Mouse (Mus musculus) liver, embryonic 12.5 days (tissue): ENCODE measurements at regions not wholly inside any gene's neighbourhood (a gene's known extent, or its start where the extent isn't known, plus 50 kb on each side); places are given as distances from the start of the nearest gene placed in this dataset.

Experiments
- ATAC-seq: fragments of 200-750 bp; cut with Nextera tagmentation; 2 replicates; pipeline ENCODE4 v1.8.0; 2017; ENCODE audit warnings: moderate number of reproducible peaks, mild to moderate bottlenecking, moderate library complexity
- H3K27ac ChIP-seq: fragments of 300-500 bp; sonication (generic); 2 replicates; pipeline ENCODE4 v1.5.1; 2016; ENCODE audit warnings: mild to moderate bottlenecking
- H3K27me3 ChIP-seq: fragments of 300-500 bp; sonication (generic); replicated peaks from 2 replicates; pipeline ENCODE4 v1.6.1; 2016; ENCODE audit warnings: mild to moderate bottlenecking, moderate library complexity
- H3K36me3 ChIP-seq: fragments of 300-500 bp; sonication (generic); 2 replicates; pipeline ENCODE4 v1.6.1; 2016; ENCODE audit warnings: mild to moderate bottlenecking, moderate library complexity
- H3K4me1 ChIP-seq: fragments of 300-500 bp; sonication (generic); 2 replicates; pipeline ENCODE4 v1.6.1; 2016
- H3K4me2 ChIP-seq: fragments of 300-500 bp; sonication (generic); 2 replicates; pipeline ENCODE4 v1.6.1; 2016; ENCODE audit warnings: mild to moderate bottlenecking, moderate library complexity
- H3K4me3 ChIP-seq: fragments of 300-500 bp; sonication (generic); 2 replicates; pipeline ENCODE4 v1.5.1; 2016; ENCODE audit warnings: mild to moderate bottlenecking, moderate library complexity
- H3K9ac ChIP-seq: fragments of 300-500 bp; sonication (generic); 2 replicates; pipeline ENCODE4 v1.6.1; 2016; ENCODE audit warnings: mild to moderate bottlenecking, moderate library complexity
- H3K9me3 ChIP-seq: fragments of 300-500 bp; sonication (generic); replicated peaks from 2 replicates; pipeline ENCODE4 v1.6.1; 2016; ENCODE audit warnings: mild to moderate bottlenecking, moderate library complexity
- WGBS: fragments of 180-500 bp; shearing (Covaris S2); methylation state at CpG from one replicate; pipeline ENCODE4 v1.1.7; 2016; ENCODE audit not compliant: insufficient replicate concordance; 5-methylcytosine and 5-hydroxymethylcytosine counted together

- no peak overlapping the region for H3K4me3 ChIP-seq
- H3K4me1 ChIP-seq = no peaks in the 10 kb centered on the region
- no peaks in the 10 kb centered on the region for H3K9me3 ChIP-seq
- H3K9ac ChIP-seq = no peak overlapping the region
- 55% methylated on average over 3 of the region's 3 CpGs for WGBS
- H3K27me3 ChIP-seq = no peaks in the 10 kb centered on the region
- no peak for ATAC-seq
- no peaks in the 10 kb centered on the region for H3K36me3 ChIP-seq
- H3K4me2 ChIP-seq = no peak overlapping the region
- no peak overlapping the region for H3K27ac ChIP-seq
Observed at GRCm38 (mm10) chr1:10771793-10772192, 642.1 kb upstream of the A830018L16Rik start.

- H3K27me3 ChIP-seq = no peaks in the 10 kb centered on the region
- WGBS = 59% methylated on average over 6 of the region's 6 CpGs
- H3K9ac ChIP-seq = no peak overlapping the region
- no peak overlapping the region for H3K27ac ChIP-seq
- ATAC-seq = no peak
- H3K4me1 ChIP-seq = no peaks in the 10 kb centered on the region
- H3K36me3 ChIP-seq = no peaks in the 10 kb centered on the region
- H3K4me2 ChIP-seq = no peak overlapping the region
- no peaks in the 10 kb centered on the region for H3K9me3 ChIP-seq
- no peak overlapping the region for H3K4me3 ChIP-seq
Observed at GRCm38 (mm10) chr1:10794074-10794783, 619.7 kb upstream of the A830018L16Rik start.

GRCm38 (mm10) chr1:10835653-10836415 lies 578.1 kb upstream of the A830018L16Rik start:
- Histone ChIP-seq H3K9me3 (no peaks in the 10 kb centered on the region), H3K27me3 (no peaks in the 10 kb centered on the region), H3K27ac (no peak overlapping the region), H3K4me2 (no peak overlapping the region), H3K36me3 (no peaks in the 10 kb centered on the region), H3K4me3 (no peak overlapping the region), H3K4me1 (no peaks in the 10 kb centered on the region), H3K9ac (no peak overlapping the region)
- WGBS = 62% methylated on average over 6 of the region's 6 CpGs
- no peak for ATAC-seq

DNA sequence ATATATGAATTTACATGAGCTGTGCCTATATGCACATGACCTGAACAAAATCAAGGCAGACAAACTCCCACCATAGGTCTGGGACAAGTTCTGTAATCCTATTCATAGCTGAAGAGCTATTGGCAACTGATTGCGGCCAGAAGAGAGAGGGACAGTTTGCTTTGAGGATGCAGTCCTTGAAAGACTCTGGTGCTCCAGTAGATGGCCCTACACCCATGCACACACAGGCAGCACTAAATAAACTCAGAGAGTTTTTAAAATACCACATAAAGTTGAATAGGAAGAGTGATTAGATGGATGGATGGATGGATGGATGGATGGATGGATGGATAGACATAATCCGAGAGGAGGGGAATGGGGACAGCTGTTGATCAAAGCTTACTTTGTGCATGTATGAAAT lies 576.7 kb upstream of the A830018L16Rik start:
- no peaks in the 10 kb centered on the region for H3K4me1 ChIP-seq
- no peak overlapping the region for H3K4me3 ChIP-seq
- WGBS = 77% methylated on average over 2 of the region's 2 CpGs

GRCm38 (mm10) chr1:10852934-10853333 lies 561.0 kb upstream of the A830018L16Rik start:
- WGBS = 63% methylated on average over 2 of the region's 2 CpGs
- Histone ChIP-seq H3K4me1 (no peaks in the 10 kb centered on the region), H3K9ac (no peak overlapping the region), H3K4me3 (no peak overlapping the region), H3K9me3 (no peaks in the 10 kb centered on the region), H3K4me2 (no peak overlapping the region), H3K27me3 (no peaks in the 10 kb centered on the region), H3K27ac (no peak overlapping the region), H3K36me3 (no peaks in the 10 kb centered on the region)
- ATAC-seq = no peak

More for the DNA sequence above, 576.7 kb upstream of the A830018L16Rik start:
- no peaks in the 10 kb centered on the region for H3K36me3 ChIP-seq
- no peaks in the 10 kb centered on the region for H3K9me3 ChIP-seq
- H3K27ac ChIP-seq = no peak overlapping the region
- H3K9ac ChIP-seq = no peak overlapping the region
- ATAC-seq = no peak
- no peaks in the 10 kb centered on the region for H3K27me3 ChIP-seq
- no peak overlapping the region for H3K4me2 ChIP-seq

GRCm38 (mm10) chr1:10854495-10854894 lies 559.4 kb upstream of the A830018L16Rik start:
- Histone ChIP-seq H3K4me3 (no peak overlapping the region), H3K9me3 (no peaks in the 10 kb centered on the region), H3K4me1 (no peaks in the 10 kb centered on the region), H3K4me2 (no peak overlapping the region), H3K27me3 (no peaks in the 10 kb centered on the region), H3K36me3 (no peaks in the 10 kb centered on the region), H3K27ac (no peak overlapping the region), H3K9ac (no peak overlapping the region)
- no peak for ATAC-seq
- 26% methylated on average over 1 of the region's 1 CpGs for WGBS

DNA sequence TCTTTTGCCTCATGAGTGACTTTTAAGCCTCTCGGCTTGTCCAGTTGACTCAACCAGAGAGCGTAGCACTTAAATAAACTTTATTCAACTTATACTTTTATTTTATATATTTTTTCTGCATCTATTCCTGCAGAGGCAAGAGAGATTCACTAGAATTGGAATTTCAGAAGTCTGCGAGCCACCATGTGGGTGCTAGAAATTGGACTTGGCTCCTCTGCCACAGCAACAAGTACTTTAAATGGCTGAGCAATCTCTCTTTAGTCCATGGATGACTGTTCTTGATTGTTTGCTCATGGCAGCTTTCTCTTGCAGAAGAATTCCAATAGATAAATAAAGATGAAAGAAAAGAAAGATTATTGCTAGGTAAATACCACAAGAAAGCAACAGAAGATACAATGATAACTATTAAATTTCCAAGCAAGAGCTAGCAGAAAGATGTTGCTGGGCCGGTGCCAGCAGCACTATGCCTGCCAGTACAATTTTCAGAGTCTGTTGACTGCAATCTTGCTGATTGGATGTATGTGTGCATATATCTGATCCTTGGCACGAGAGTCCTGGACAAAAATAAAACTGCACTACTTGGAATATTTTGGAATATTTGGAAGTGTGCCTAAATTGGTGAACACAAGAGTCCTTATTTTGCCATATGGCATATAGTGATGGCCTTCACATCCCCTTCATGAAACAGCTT lies 542.6 kb upstream of the A830018L16Rik start:
- no peak overlapping the region for H3K9ac ChIP-seq
- no peaks in the 10 kb centered on the region for H3K27me3 ChIP-seq
- no peak overlapping the region for H3K4me3 ChIP-seq
- ATAC-seq = no peak
- H3K36me3 ChIP-seq = no peaks in the 10 kb centered on the region
- 72% methylated on average over 5 of the region's 5 CpGs for WGBS
- H3K4me1 ChIP-seq = no peaks in the 10 kb centered on the region
- H3K4me2 ChIP-seq = no peak overlapping the region
- no peak overlapping the region for H3K27ac ChIP-seq
- H3K9me3 ChIP-seq = no peaks in the 10 kb centered on the region

DNA sequence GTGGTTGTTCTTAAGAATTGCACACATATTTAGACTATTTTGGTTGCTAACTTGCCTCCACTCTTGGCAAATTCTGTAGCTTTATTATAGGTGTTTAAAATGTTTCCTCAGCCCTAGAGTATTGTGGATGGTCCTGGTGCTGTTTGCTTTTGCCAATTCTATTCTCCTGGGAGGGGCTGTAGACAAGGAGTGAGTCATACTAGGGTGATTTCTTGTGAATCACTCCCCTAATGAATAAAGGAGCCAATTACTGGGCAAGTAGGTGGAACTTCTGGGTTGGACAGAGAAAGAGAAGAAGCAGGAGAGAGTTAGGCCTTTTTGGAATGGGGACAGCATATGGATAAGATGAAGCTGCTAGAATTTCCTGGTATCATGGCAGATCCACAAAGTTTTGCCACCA lies 541.6 kb upstream of the A830018L16Rik start:
- no peak for ATAC-seq
- no peaks in the 10 kb centered on the region for H3K36me3 ChIP-seq
- H3K4me2 ChIP-seq = no peak overlapping the region
- no peak overlapping the region for H3K4me3 ChIP-seq
- no peaks in the 10 kb centered on the region for H3K4me1 ChIP-seq
- no peak overlapping the region for H3K9ac ChIP-seq
- H3K27ac ChIP-seq = no peak overlapping the region
- H3K27me3 ChIP-seq = no peaks in the 10 kb centered on the region
- no peaks in the 10 kb centered on the region for H3K9me3 ChIP-seq

GRCm38 (mm10) chr1:10872726-10873125 lies 541.2 kb upstream of the A830018L16Rik start:
- no peaks in the 10 kb centered on the region for H3K36me3 ChIP-seq
- no peaks in the 10 kb centered on the region for H3K4me1 ChIP-seq
- WGBS = 69% methylated on average over 2 of the region's 2 CpGs
- H3K4me2 ChIP-seq = no peak overlapping the region
- H3K9me3 ChIP-seq = no peaks in the 10 kb centered on the region
- H3K4me3 ChIP-seq = no peak overlapping the region
- H3K9ac ChIP-seq = no peak overlapping the region
- no peaks in the 10 kb centered on the region for H3K27me3 ChIP-seq
- ATAC-seq = no peak
- no peak overlapping the region for H3K27ac ChIP-seq

DNA sequence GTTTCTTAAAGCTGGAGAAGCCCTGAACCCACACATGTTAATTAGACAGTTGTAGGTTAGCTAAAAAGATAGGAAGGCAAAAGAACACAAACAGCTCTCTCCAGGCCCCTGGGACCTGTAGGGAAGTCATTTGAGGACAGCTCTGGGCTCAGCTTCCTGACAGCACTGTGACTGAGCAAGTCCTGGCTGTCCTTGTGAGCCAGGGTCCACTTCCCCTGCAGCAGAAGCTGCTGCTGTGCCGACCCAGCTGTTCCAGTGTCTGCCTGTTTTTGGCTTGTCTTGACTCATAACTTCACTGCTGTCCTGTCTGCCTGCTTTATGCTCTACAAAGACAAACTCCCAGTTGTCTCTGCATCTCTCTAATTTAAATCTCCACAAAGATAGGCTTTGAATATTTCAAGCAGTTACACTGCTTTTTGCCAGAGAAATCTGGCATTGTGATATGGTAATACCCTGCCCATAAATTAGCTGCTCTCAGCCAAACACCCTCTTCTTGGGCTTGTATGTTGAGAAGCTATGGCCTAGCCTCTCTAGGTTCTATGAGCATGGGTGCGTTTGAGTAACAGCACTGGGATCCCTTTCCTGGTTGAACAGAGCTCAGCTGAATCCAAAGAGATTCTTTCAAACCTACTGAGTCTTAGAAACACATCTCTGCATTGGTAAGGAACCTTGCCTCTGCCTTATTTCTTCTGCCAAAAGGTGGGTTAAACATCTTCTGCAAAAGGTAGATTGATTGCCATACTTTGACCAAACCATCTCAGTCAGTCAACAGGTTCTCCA lies 536.3 kb upstream of the A830018L16Rik start:
- Histone ChIP-seq H3K27me3 (no peaks in the 10 kb centered on the region), H3K9ac (no peak overlapping the region), H3K9me3 (no peaks in the 10 kb centered on the region), H3K4me3 (no peak overlapping the region), H3K27ac (no peak overlapping the region), H3K4me1 (no peaks in the 10 kb centered on the region), H3K4me2 (no peak overlapping the region), H3K36me3 (no peaks in the 10 kb centered on the region)
- no peak for ATAC-seq
- WGBS = 30% methylated on average over 2 of the region's 2 CpGs

GRCm38 (mm10) chr1:10878221-10878760 lies 535.6 kb upstream of the A830018L16Rik start:
- Histone ChIP-seq H3K9me3 (no peaks in the 10 kb centered on the region), H3K4me2 (no peak overlapping the region), H3K9ac (no peak overlapping the region), H3K36me3 (no peaks in the 10 kb centered on the region), H3K4me1 (no peaks in the 10 kb centered on the region), H3K27me3 (no peaks in the 10 kb centered on the region), H3K4me3 (no peak overlapping the region), H3K27ac (no peak overlapping the region)
- no peak for ATAC-seq
- WGBS = 57% methylated on average over 3 of the region's 3 CpGs
